In the genomic region with DNA sequence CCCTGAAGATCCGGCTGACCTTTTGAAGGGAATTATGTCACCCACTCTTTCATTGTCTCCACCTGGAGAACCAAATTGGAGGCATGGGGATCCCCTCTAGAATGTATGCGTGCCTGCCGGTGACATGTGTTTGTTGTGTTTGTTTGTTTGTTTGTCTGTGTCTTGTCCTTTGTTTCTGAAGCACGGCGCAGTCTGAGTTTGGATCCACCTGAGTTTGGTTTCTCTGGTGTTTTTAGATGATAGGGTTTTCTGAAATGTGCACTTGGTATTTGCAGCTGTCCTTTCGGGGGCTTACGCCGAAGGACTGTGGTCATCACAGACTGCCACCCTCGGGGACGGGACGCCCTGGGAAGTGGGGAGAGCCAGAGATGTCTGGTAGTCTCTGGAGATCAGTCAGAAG, we compare ENCODE assay signal across 28 mouse cellular contexts. TPM values are rescaled to one million over a fixed set of nuclear protein-coding genes. Genes with fewer than 3 reads are reported as not detected.
DNase-seq lines count a peak whose midpoint lies in the region; ATAC-seq and TF ChIP-seq lines count a peak whose summit lies in the region.
"Had no signal": no experiment of that assay in that cellular context is flagged by ENCODE, and none has a peak within 500 bp of the region (broad histone marks: within the 10 kb centered on the region; RNA-seq: fewer than 3 reads in every experiment).

No protein-coding gene starts in this region.

- H3K4me1 ChIP-seq in midbrain, embryonic 10.5 days, result peaks cover 4% of the 10 kb centered on the region; the same call in 1 of the 2 replicates
- H3K4me1 ChIP-seq in midbrain, embryonic 15.5 days, result no peaks in the 10 kb centered on the region
- H3K4me1 ChIP-seq in limb, embryonic 11.5 days (ENCODE audit: control insufficient read depth, insufficient read depth, low read length), result 0 out of 2 replicates have a peak, but pooled peaks cover 3% of the 10 kb centered on the region
- no peaks in the 10 kb centered on the region for H3K4me1 ChIP-seq in lung, postnatal 0 days (ENCODE audit: insufficient read depth, low read depth, low read length)
- H3K4me1 ChIP-seq: forebrain, embryonic 13.5 days had no signal

- no peak overlapping the region for H3ac ChIP-seq in myocyte (ENCODE audit: control insufficient read depth, insufficient read length)

- peak; percentile 84 for DNase-seq in heart, adult 11 months
- no peak for DNase-seq in heart, adult 18-20 months
- peak; percentile 8 for DNase-seq in midbrain, embryonic 10.5 days (ENCODE audit: low spot score)
- peak; percentile 20 for DNase-seq in limb, embryonic 11.5 days (ENCODE audit: low spot score)
- no peak for DNase-seq in lung, postnatal 0 days (ENCODE audit: low spot score)
- DNase-seq in frontal cortex, adult 2 months (ENCODE audit: extremely low spot score in 1 of 2, low spot score in 1 of 2), result no peak
- DNase-seq: adrenal gland, postnatal 25 days; cerebellum, adult 2 months; gastrocnemius, postnatal 36 days; lung, postnatal 14 days; retina, postnatal 1 day; thymus, adult 2 months had no signal

- no peak for TF ChIP-seq CTCF in lung, postnatal 0 days (IDR thresholded peaks at IDR 0.05)

- peaks cover 9% of the 10 kb centered on the region; the same call in 1 of the 2 replicates for H3K9me3 ChIP-seq in midbrain, embryonic 10.5 days (replicated peaks)
- no peaks in the 10 kb centered on the region for H3K9me3 ChIP-seq in midbrain, embryonic 15.5 days
- H3K9me3 ChIP-seq in limb, embryonic 11.5 days (ENCODE audit: control insufficient read depth, low read length), result no peaks in the 10 kb centered on the region
- H3K9me3 ChIP-seq in lung, postnatal 0 days (ENCODE audit: low read length), result no peaks in the 10 kb centered on the region
- H3K9me3 ChIP-seq: embryonic facial prominence, embryonic 10.5 days; forebrain, embryonic 13.5 days; G1E; megakaryocyte, embryonic 14.5 days had no signal

- no peaks in the 10 kb centered on the region for H3K79me2 ChIP-seq in myocyte (ENCODE audit: control insufficient read depth, insufficient read depth)

- no peaks in the 10 kb centered on the region for H3K27me3 ChIP-seq in midbrain, embryonic 10.5 days (ENCODE audit: low read depth, poor library complexity, severe bottlenecking)
- H3K27me3 ChIP-seq in midbrain, embryonic 15.5 days (replicated peaks), result 0 out of 2 replicates have a peak, but pooled peaks cover 3% of the 10 kb centered on the region
- H3K27me3 ChIP-seq in limb, embryonic 11.5 days (ENCODE audit: control insufficient read depth, insufficient read depth, low read length), result no peaks in the 10 kb centered on the region
- H3K27me3 ChIP-seq in myocyte (ENCODE audit: control insufficient read depth, insufficient read depth, insufficient read length), result no peaks in the 10 kb centered on the region
- no peaks in the 10 kb centered on the region for H3K27me3 ChIP-seq in lung, postnatal 0 days (replicated peaks; ENCODE audit: insufficient read depth, low read length)
- H3K27me3 ChIP-seq: forebrain, embryonic 13.5 days had no signal

- ATAC-seq in midbrain, embryonic 15.5 days (replicated peaks), result no peak
- ATAC-seq in limb, embryonic 11.5 days (ENCODE audit: insufficient number of reproducible peaks, low FRiP score, low TSS enrichment, low read depth), result no peak
- ATAC-seq in lung, postnatal 0 days, result no peak
- ATAC-seq: forebrain, embryonic 13.5 days; midbrain, embryonic 16.5 days had no signal

- H3K4me3 ChIP-seq in midbrain, embryonic 10.5 days, result no peak overlapping the region
- H3K4me3 ChIP-seq in midbrain, embryonic 15.5 days, result no peak overlapping the region
- H3K4me3 ChIP-seq in limb, embryonic 11.5 days (ENCODE audit: low read depth, low read length), result no peak overlapping the region
- H3K4me3 ChIP-seq in myocyte, result no peak overlapping the region
- H3K4me3 ChIP-seq in lung, postnatal 0 days (ENCODE audit: low read depth, low read length), result no peak overlapping the region
- H3K4me3 ChIP-seq: embryonic facial prominence, embryonic 10.5 days; forebrain, embryonic 13.5 days; megakaryocyte, embryonic 14.5 days had no signal

- no peak for TF ChIP-seq EP300 in lung, postnatal 0 days (IDR thresholded peaks at IDR 0.05)

- no peak overlapping the region for H3K9ac ChIP-seq in midbrain, embryonic 15.5 days
- H3K9ac ChIP-seq in limb, embryonic 11.5 days (ENCODE audit: low read length), result no peak overlapping the region; the same call in 1 of the 2 replicates
- no peak overlapping the region for H3K9ac ChIP-seq in lung, postnatal 0 days (replicated peaks; ENCODE audit: low read depth)
- H3K9ac ChIP-seq: forebrain, embryonic 13.5 days; hindbrain, embryonic 14.5 days had no signal

- H3K36me3 ChIP-seq in midbrain, embryonic 10.5 days, result no peaks in the 10 kb centered on the region
- no peaks in the 10 kb centered on the region for H3K36me3 ChIP-seq in midbrain, embryonic 15.5 days (replicated peaks)
- H3K36me3 ChIP-seq in limb, embryonic 11.5 days (ENCODE audit: control insufficient read depth, insufficient read depth, low read length), result no peaks in the 10 kb centered on the region
- H3K36me3 ChIP-seq in myocyte (ENCODE audit: control insufficient read depth, insufficient read depth), result no peaks in the 10 kb centered on the region
- H3K36me3 ChIP-seq in lung, postnatal 0 days (ENCODE audit: insufficient read depth, low read length), result no peaks in the 10 kb centered on the region
- H3K36me3 ChIP-seq: embryonic facial prominence, embryonic 10.5 days; G1E had no signal

- H3K27ac ChIP-seq in midbrain, embryonic 10.5 days (replicated peaks), result 0 out of 2 replicates have a peak overlapping the region, but pooled peaks have one; percentile 17
- H3K27ac ChIP-seq in midbrain, embryonic 15.5 days, result no peak overlapping the region
- H3K27ac ChIP-seq in limb, embryonic 11.5 days (replicated peaks; ENCODE audit: low read depth, low read length), result no peak overlapping the region
- no peak overlapping the region for H3K27ac ChIP-seq in lung, postnatal 0 days (ENCODE audit: low read length)
- H3K27ac ChIP-seq: embryonic facial prominence, embryonic 10.5 days; forebrain, embryonic 13.5 days; hindbrain, embryonic 14.5 days had no signal

- no peak overlapping the region for H3K4me2 ChIP-seq in midbrain, embryonic 15.5 days
- H3K4me2 ChIP-seq in limb, embryonic 11.5 days (ENCODE audit: low read depth, severe bottlenecking), result no peak overlapping the region
- peak overlapping the region; percentile 24 for H3K4me2 ChIP-seq in myocyte (ENCODE audit: low read depth)
- H3K4me2 ChIP-seq in lung, postnatal 0 days (replicated peaks; ENCODE audit: low read depth, low read length), result no peak overlapping the region
- H3K4me2 ChIP-seq: forebrain, embryonic 13.5 days; heart, embryonic 11.5 days; hindbrain, embryonic 14.5 days had no signal

- no peak for TF ChIP-seq POLR2A in myocyte (IDR thresholded peaks at IDR 0.05; ENCODE audit: insufficient read length, low read depth)

- WGBS in midbrain, embryonic 10.5 days, result 58% methylated on average over 11 of the region's 11 CpGs
- 58% methylated on average over 11 of the region's 11 CpGs for WGBS in midbrain, embryonic 15.5 days
- 47% methylated on average over 11 of the region's 11 CpGs for WGBS in limb, embryonic 11.5 days
- 51% methylated on average over 11 of the region's 11 CpGs for WGBS in lung, postnatal 0 days

RNA-seq across cellular contexts. Expression of gene Hfe, which starts 6.5 kb away (rescaled TPM):
- 10 to 100 TPM; 60.9 to 64.1 TPM for total RNA-seq in heart, adult 18-20 months (2021)
- 2.3 and 2.5 TPM in 2 replicates for polyA plus RNA-seq in midbrain, embryonic 10.5 days (2016; fragmentation: Nextera tagmentation; extraction: Ambion mirVana)
- 3.0 and 3.8 TPM in 2 replicates for polyA plus RNA-seq in midbrain, embryonic 15.5 days (2015; fragmentation: Nextera tagmentation; extraction: Ambion mirVana)
- polyA plus RNA-seq in limb, embryonic 11.5 days (2014; fragmentation: Nextera tagmentation; extraction: Ambion mirVana), result 2.1 and 3.7 TPM in 2 replicates
- polyA plus RNA-seq in myocyte (2012; fragmentation: generic; extraction: Trizol), result 5.1 TPM
- polyA plus RNA-seq in lung, postnatal 0 days (2015; fragmentation: Nextera tagmentation; extraction: Ambion mirVana), result 25.3 and 26.3 TPM in 2 replicates
- polyA plus RNA-seq in frontal cortex, adult 2 months (2012; rRNA removed), result 3.8 and 4.4 TPM in 2 replicates
- polyA plus RNA-seq: G1E had no signal

RNA-seq across cellular contexts. Expression of gene Hist1h4c, which starts 18.9 kb away (rescaled TPM):
- total RNA-seq in heart, adult 18-20 months (2021), result 10 to 100 TPM; 42.5 to 46.8 TPM
- 4.9 and 5.1 TPM in 2 replicates for polyA plus RNA-seq in midbrain, embryonic 10.5 days (2016; fragmentation: Nextera tagmentation; extraction: Ambion mirVana)
- polyA plus RNA-seq in midbrain, embryonic 15.5 days (2015; fragmentation: Nextera tagmentation; extraction: Ambion mirVana), result 1.8 and 3.0 TPM in 2 replicates
- polyA plus RNA-seq in limb, embryonic 11.5 days (2014; fragmentation: Nextera tagmentation; extraction: Ambion mirVana), result 6.6 and 7.9 TPM in 2 replicates
- 0.56 TPM for polyA plus RNA-seq in myocyte (2012; fragmentation: generic; extraction: Trizol)
- polyA plus RNA-seq in lung, postnatal 0 days (2015; fragmentation: Nextera tagmentation; extraction: Ambion mirVana), result 3.7 and 3.9 TPM in 2 replicates
- polyA plus RNA-seq in frontal cortex, adult 2 months (2012; rRNA removed), result 3.1 and 3.3 TPM in 2 replicates

RNA-seq across cellular contexts. Expression of gene Hist1h1c, which starts 21.4 kb away (rescaled TPM):
- total RNA-seq in heart, adult 18-20 months (2021), result 100 to 1,000 TPM; 162 to 175 TPM
- 8.8 and 9.5 TPM in 2 replicates for polyA plus RNA-seq in midbrain, embryonic 10.5 days (2016; fragmentation: Nextera tagmentation; extraction: Ambion mirVana)
- polyA plus RNA-seq in midbrain, embryonic 15.5 days (2015; fragmentation: Nextera tagmentation; extraction: Ambion mirVana), result 6.9 and 8.3 TPM in 2 replicates
- polyA plus RNA-seq in limb, embryonic 11.5 days (2014; fragmentation: Nextera tagmentation; extraction: Ambion mirVana), result 15.4 and 16.6 TPM in 2 replicates
- 273 TPM for polyA plus RNA-seq in myocyte (2012; fragmentation: generic; extraction: Trizol)
- polyA plus RNA-seq in lung, postnatal 0 days (2015; fragmentation: Nextera tagmentation; extraction: Ambion mirVana), result 38.9 and 43.3 TPM in 2 replicates
- 40.7 and 52.1 TPM in 2 replicates for polyA plus RNA-seq in frontal cortex, adult 2 months (2012; rRNA removed)

RNA-seq across cellular contexts. Expression of gene Hist1h1t, which starts 21.6 kb away (rescaled TPM):
- not detected for total RNA-seq in heart, adult 18-20 months (2021)
- polyA plus RNA-seq in midbrain, embryonic 10.5 days (2016; fragmentation: Nextera tagmentation; extraction: Ambion mirVana), result not detected in 2 replicates
- polyA plus RNA-seq in midbrain, embryonic 15.5 days (2015; fragmentation: Nextera tagmentation; extraction: Ambion mirVana), result not detected in 2 replicates
- 0.28 TPM in 1 of 2 replicates, not detected in the other for polyA plus RNA-seq in limb, embryonic 11.5 days (2014; fragmentation: Nextera tagmentation; extraction: Ambion mirVana)
- 0.05 TPM for polyA plus RNA-seq in myocyte (2012; fragmentation: generic; extraction: Trizol)
- polyA plus RNA-seq in lung, postnatal 0 days (2015; fragmentation: Nextera tagmentation; extraction: Ambion mirVana), result 0.13 TPM in 1 of 2 replicates, not detected in the other
- not detected in 2 replicates for polyA plus RNA-seq in frontal cortex, adult 2 months (2012; rRNA removed)
- total RNA-seq: adrenal gland, postnatal 25 days; gastrocnemius, postnatal 36 days; heart, postnatal 25 days; layer of hippocampus, postnatal 14 days; left cerebral cortex, postnatal 10 days had no signal
- polyA plus RNA-seq: cerebellum, adult 2 months; embryonic facial prominence, embryonic 10.5 days; forebrain, embryonic 13.5 days; G1E; heart, embryonic 11.5 days; hindbrain, embryonic 14.5 days; intestine, embryonic 14.5 days; kidney, embryonic 14.5 days; large intestine, adult 2 months; liver, embryonic 16.5 days; midbrain, embryonic 16.5 days had no signal

RNA-seq across cellular contexts. Expression of gene Hist1h3c, which starts 28.2 kb away (rescaled TPM):
- total RNA-seq in heart, adult 18-20 months (2021), result 1 to 10 TPM; 2.5 to 3.4 TPM
- 7.3 and 9.5 TPM in 2 replicates for polyA plus RNA-seq in midbrain, embryonic 10.5 days (2016; fragmentation: Nextera tagmentation; extraction: Ambion mirVana)
- polyA plus RNA-seq in midbrain, embryonic 15.5 days (2015; fragmentation: Nextera tagmentation; extraction: Ambion mirVana), result 0.41 and 1.4 TPM in 2 replicates
- polyA plus RNA-seq in limb, embryonic 11.5 days (2014; fragmentation: Nextera tagmentation; extraction: Ambion mirVana), result 13.3 and 14.0 TPM in 2 replicates
- 2.5 TPM for polyA plus RNA-seq in myocyte (2012; fragmentation: generic; extraction: Trizol)
- 0.27 TPM in 1 of 2 replicates, not detected in the other for polyA plus RNA-seq in lung, postnatal 0 days (2015; fragmentation: Nextera tagmentation; extraction: Ambion mirVana)
- polyA plus RNA-seq in frontal cortex, adult 2 months (2012; rRNA removed), result 0.24 and 0.46 TPM in 2 replicates
- polyA plus RNA-seq: midbrain, embryonic 16.5 days had no signal

Comparison
In these comparisons a context has a peak if more than half of its experiments do, and no peak if none do; other contexts are left out.
1. DNase-seq: peak in heart, adult 11 months (single experiment), midbrain, embryonic 10.5 days (single experiment) and limb, embryonic 11.5 days (single experiment); none in heart, adult 18-20 months (0 of 2), lung, postnatal 0 days (single experiment) and frontal cortex, adult 2 months (0 of 2).